Mouse (Mus musculus) CH12.LX (cell line): ENCODE results near the gene Fam172a. TPM values are rescaled to one million over a fixed set of nuclear protein-coding genes. Genes with fewer than 3 reads are reported as not detected.

Experiments
- DNase-seq: peaks from one replicate; pipeline ENCODE4 v3.0.0-alpha.2; 2013; ENCODE audit errors: extremely low read depth
- H3K27ac ChIP-seq: 2 replicates; pipeline ENCODE4 v1.5.1; 2012; ENCODE audit warnings: low read depth, mild to moderate bottlenecking, control low read depth, moderate library complexity; ENCODE audit not compliant: insufficient read depth
- H3K27me3 ChIP-seq: replicated peaks from 2 replicates; pipeline ENCODE3; 2012; ENCODE audit warnings: inconsistent platforms
- H3K36me3 ChIP-seq, 2 experiments: replicated peaks in 1 of 2; 2 replicates each; pipeline versions ENCODE3 to v1.6.1; 2012; ENCODE audit warnings: inconsistent platforms in 1 of 2, low read length in 1 of 2, mild to moderate bottlenecking in 1 of 2, mixed read lengths in 1 of 2, moderate library complexity in 1 of 2; ENCODE audit not compliant: control insufficient read depth in 1 of 2, insufficient read depth in 1 of 2
- H3K4me1 ChIP-seq, 2 experiments: 2 replicates each; pipeline ENCODE4 v1.6.1; 2012; ENCODE audit warnings: inconsistent platforms in 1 of 2, moderate library complexity in 1 of 2; ENCODE audit not compliant: insufficient read depth in 2 of 2, control insufficient read depth in 1 of 2
- H3K4me2 ChIP-seq: 2 replicates; pipeline ENCODE4 v1.6.1; 2012; ENCODE audit warnings: low read depth, mild to moderate bottlenecking, control low read depth; ENCODE audit not compliant: poor library complexity, insufficient read depth, severe bottlenecking
- H3K4me3 ChIP-seq, 3 experiments: fragments of 150-350 bp in 1 of 3; sonication (generic) in 1 of 3; replicated peaks in 1 of 3; 2 replicates each; pipeline versions ENCODE3 to v1.5.1; 2011 to 2012; ENCODE audit warnings: low read depth in 2 of 3, low read length in 2 of 3, mild to moderate bottlenecking in 2 of 3, moderate library complexity in 2 of 3, control low read depth in 1 of 3, improper control_type of control experiment in 1 of 3, inconsistent platforms in 1 of 3, mixed read lengths in 1 of 3; ENCODE audit not compliant: poor library complexity in 1 of 3
- H3K79me2 ChIP-seq: replicated peaks from 2 replicates; pipeline ENCODE4 v1.6.1; 2012; ENCODE audit warnings: mild to moderate bottlenecking, moderate library complexity; ENCODE audit not compliant: control insufficient read depth, poor library complexity, insufficient read depth, severe bottlenecking; ENCODE audit errors: extremely low read depth
- H3K9ac ChIP-seq: 2 replicates; pipeline ENCODE4 v1.6.1; 2012; ENCODE audit warnings: low read depth, mild to moderate bottlenecking, control low read depth, moderate library complexity; ENCODE audit not compliant: insufficient read depth
- H3K9me3 ChIP-seq: replicated peaks from 2 replicates; pipeline ENCODE3; 2012; ENCODE audit warnings: low read length, inconsistent platforms, mixed read lengths
- BHLHE40 ChIP-seq: IDR thresholded peaks from 2 replicates; pipeline ENCODE4 v1.6.1; 2011; ENCODE audit warnings: mild to moderate bottlenecking, low read depth, low read length, improper control_type of control experiment
- CHD1 ChIP-seq: IDR thresholded peaks from 2 replicates; pipeline ENCODE4 v1.6.1; 2012; ENCODE audit warnings: low read depth, low read length, improper control_type of control experiment, inconsistent platforms
- CHD2 ChIP-seq: IDR thresholded peaks from 2 replicates; pipeline ENCODE4 v1.6.1; 2011; ENCODE audit warnings: low read length, improper control_type of control experiment
- CTCF ChIP-seq, 2 experiments: IDR thresholded peaks in 1 of 2; conservative IDR thresholded peaks in 1 of 2; 2 replicates each; pipeline ENCODE4 v1.5.1; 2011 to 2012; ENCODE audit warnings: low read depth in 2 of 2, low read length in 2 of 2, improper control_type of control experiment in 1 of 2, inconsistent platforms in 1 of 2, mild to moderate bottlenecking in 1 of 2, moderate library complexity in 1 of 2
- E2F4 ChIP-seq: IDR thresholded peaks from 2 replicates; pipeline ENCODE4 v1.6.1; 2011; ENCODE audit warnings: low read depth, low read length, improper control_type of control experiment; ENCODE audit not compliant: insufficient replicate concordance
- ETS1 ChIP-seq: conservative IDR thresholded peaks from 2 replicates; pipeline ENCODE4 v1.6.1; 2012; ENCODE audit warnings: low read depth, mild to moderate bottlenecking, inconsistent platforms, low read length, improper control_type of control experiment, moderate library complexity
- GABPA ChIP-seq: IDR thresholded peaks from 2 replicates; pipeline ENCODE4 v1.6.1; 2012; ENCODE audit warnings: low read depth, low read length, improper control_type of control experiment, inconsistent platforms; ENCODE audit not compliant: insufficient replicate concordance
- IRF4 ChIP-seq: IDR thresholded peaks from 2 replicates; pipeline ENCODE4 v1.6.1; 2014; ENCODE audit warnings: low read depth, mild to moderate bottlenecking, inconsistent platforms, low read length, improper control_type of control experiment
- JUND ChIP-seq: conservative IDR thresholded peaks from 2 replicates; pipeline ENCODE4 v1.6.1; 2011; ENCODE audit warnings: low read depth, low read length, improper control_type of control experiment
- KAT2A ChIP-seq: IDR thresholded peaks from 2 replicates; pipeline ENCODE4 v1.6.1; 2012; ENCODE audit warnings: low read length, improper control_type of control experiment, inconsistent platforms; ENCODE audit not compliant: insufficient replicate concordance
- MAX ChIP-seq: IDR thresholded peaks from 2 replicates; pipeline ENCODE4 v1.6.1; 2011; ENCODE audit warnings: low read length, improper control_type of control experiment
- MAZ ChIP-seq: IDR thresholded peaks from 2 replicates; pipeline ENCODE4 v1.6.1; 2012; ENCODE audit warnings: low read depth, mild to moderate bottlenecking, inconsistent platforms, low read length, improper control_type of control experiment, moderate library complexity
- MXI1 ChIP-seq: IDR thresholded peaks from 2 replicates; pipeline ENCODE4 v1.6.1; 2011; ENCODE audit warnings: mild to moderate bottlenecking, low read depth, low read length, improper control_type of control experiment
- NELFE ChIP-seq: IDR thresholded peaks from 2 replicates; pipeline ENCODE4 v1.6.1; 2011; ENCODE audit warnings: low read depth, low read length, improper control_type of control experiment
- POLR2A ChIP-seq: IDR thresholded peaks from 2 replicates; pipeline ENCODE4 v1.6.1; 2011; ENCODE audit warnings: low read depth, mild to moderate bottlenecking, improper control_type of control experiment, low read length
- POLR2AphosphoS2 ChIP-seq: IDR thresholded peaks from 2 replicates; pipeline ENCODE4 v1.6.1; 2011; ENCODE audit warnings: low read depth, low read length, improper control_type of control experiment
- RAD21 ChIP-seq: IDR thresholded peaks from 2 replicates; pipeline ENCODE4 v1.6.1; 2011; ENCODE audit warnings: low read depth, mild to moderate bottlenecking, low read length, improper control_type of control experiment, moderate library complexity
- RCOR1 ChIP-seq: conservative IDR thresholded peaks from 2 replicates; pipeline ENCODE4 v1.6.1; 2012; ENCODE audit warnings: low read depth, mild to moderate bottlenecking, inconsistent platforms, low read length, improper control_type of control experiment
- SMC3 ChIP-seq: IDR thresholded peaks from 2 replicates; pipeline ENCODE4 v1.6.1; 2011; ENCODE audit warnings: low read depth, low read length, improper control_type of control experiment
- TCF12 ChIP-seq: IDR thresholded peaks from 2 replicates; pipeline ENCODE4 v1.6.1; 2014; ENCODE audit warnings: low read depth, mild to moderate bottlenecking, inconsistent platforms, low read length, improper control_type of control experiment
- UBTF ChIP-seq: IDR thresholded peaks from 2 replicates; pipeline ENCODE4 v1.6.1; 2012; ENCODE audit warnings: low read depth, mild to moderate bottlenecking, inconsistent platforms, low read length, improper control_type of control experiment, moderate library complexity
- USF1 ChIP-seq: IDR thresholded peaks from 2 replicates; pipeline ENCODE4 v1.6.1; 2014; ENCODE audit warnings: low read depth, mild to moderate bottlenecking, inconsistent platforms, low read length, improper control_type of control experiment
- USF2 ChIP-seq: conservative IDR thresholded peaks from 2 replicates; pipeline ENCODE4 v1.6.1; 2011; ENCODE audit warnings: low read depth, low read length, improper control_type of control experiment
- ZC3H11A ChIP-seq: IDR thresholded peaks from 2 replicates; pipeline ENCODE4 v1.6.1; 2012; ENCODE audit warnings: low read depth, mild to moderate bottlenecking, inconsistent platforms, low read length, improper control_type of control experiment
- ZKSCAN1 ChIP-seq: IDR thresholded peaks from 2 replicates; pipeline ENCODE4 v1.6.1; 2012; ENCODE audit warnings: low read depth, inconsistent platforms, low read length, improper control_type of control experiment, borderline replicate concordance
- ZMIZ1 ChIP-seq: IDR thresholded peaks from 2 replicates; pipeline ENCODE4 v1.6.1; 2012; ENCODE audit warnings: low read depth, mild to moderate bottlenecking, inconsistent platforms, low read length, improper control_type of control experiment
- ZNF384 ChIP-seq: IDR thresholded peaks from 2 replicates; pipeline ENCODE4 v1.6.1; 2012; ENCODE audit warnings: low read depth, low read length, improper control_type of control experiment, inconsistent platforms
- dilution Hi-C: fragments of 300-500 bp; cut with MboI; formaldehyde crosslinking; loops from 2 replicates; pipeline ENCODE4 v1.14.3; 2020; ENCODE audit warnings: low sequenced_read_pairs; ENCODE audit not compliant: extremely low pct_unique_long_range_greater_than_20kb, extremely low pct_ligation_motif_present
- in situ Hi-C: fragments of 300-500 bp; cut with MboI; formaldehyde crosslinking; loops from 3 replicates; pipeline ENCODE4 v1.14.3; 2019; ENCODE audit warnings: low sequenced_read_pairs, low pct_ligation_motif_present, low pct_unique_long_range_greater_than_20kb, mixed read lengths
- polyA plus RNA-seq: library from polyadenylated mRNA; unstranded; fragments of >175 nt; gene quantifications from 2 replicates; pipeline ENCODE4 v1.2.1, GENCODE M21; 2012; ENCODE audit warnings: low read depth; ENCODE audit not compliant: insufficient read length
- total RNA-seq, 2 experiments: library from RNA; depleted of rRNA; stranded (reverse); fragments of 300-350 nt in 1 of 2; fragments of >200 nt in 1 of 2; gene quantifications; 2 replicates each; pipeline ENCODE4 v1.2.3; 2012 to 2014

Gene Fam172a
- total and polyA plus RNA-seq, 3 experiments = 12.2 to 24.7 (median 16.9) TPM

DNA sequence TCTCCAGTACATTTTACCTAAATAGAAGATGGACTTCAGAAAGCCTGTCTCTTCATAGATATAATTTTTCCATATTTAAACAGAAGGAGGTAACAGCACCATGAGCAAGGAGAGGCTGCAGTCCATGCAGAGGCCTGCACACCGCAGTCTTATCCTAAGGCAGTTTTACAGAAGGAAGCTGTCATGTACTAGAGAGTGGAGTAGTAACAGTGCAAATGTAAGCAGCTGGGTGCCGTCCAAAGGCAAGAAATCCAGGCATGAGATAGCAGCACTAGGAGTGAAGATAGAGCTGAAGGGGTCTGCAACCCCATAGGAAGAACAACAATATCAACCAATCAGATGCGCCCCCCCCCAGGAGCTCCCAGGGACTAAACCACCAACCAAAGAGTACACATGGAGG is 403.0 kb downstream of the Fam172a start:
- Histone ChIP-seq H3K9me3 (no peaks in the 10 kb centered on the region), H3K36me3 (peaks cover 0 to 2% of the 10 kb centered on the region in 2 experiments), H3K9ac (no peak overlapping the region), H3K4me3 (no peak overlapping the region), H3K27me3 (no peaks in the 10 kb centered on the region), H3K4me2 (no peak overlapping the region), H3K79me2 (no peaks in the 10 kb centered on the region), H3K4me1 (peaks cover 0 to 6% of the 10 kb centered on the region in 2 experiments; a peak in 2 of 4 replicates), H3K27ac (no peak overlapping the region)
- dilution Hi-C loops = no loop called here
- TF ChIP-seq SMC3 (no peak), BHLHE40 (no peak), UBTF (no peak), RAD21 (no peak), ZKSCAN1 (no peak), KAT2A (no peak), USF2 (no peak), USF1 (no peak), NELFE (no peak), CHD2 (no peak), POLR2A (no peak), ZNF384 (no peak), ETS1 (no peak), MXI1 (no peak), ZMIZ1 (no peak), JUND (no peak), MAZ (no peak)
- DNase-seq = no peak
- in situ Hi-C loops = no loop called here

DNA sequence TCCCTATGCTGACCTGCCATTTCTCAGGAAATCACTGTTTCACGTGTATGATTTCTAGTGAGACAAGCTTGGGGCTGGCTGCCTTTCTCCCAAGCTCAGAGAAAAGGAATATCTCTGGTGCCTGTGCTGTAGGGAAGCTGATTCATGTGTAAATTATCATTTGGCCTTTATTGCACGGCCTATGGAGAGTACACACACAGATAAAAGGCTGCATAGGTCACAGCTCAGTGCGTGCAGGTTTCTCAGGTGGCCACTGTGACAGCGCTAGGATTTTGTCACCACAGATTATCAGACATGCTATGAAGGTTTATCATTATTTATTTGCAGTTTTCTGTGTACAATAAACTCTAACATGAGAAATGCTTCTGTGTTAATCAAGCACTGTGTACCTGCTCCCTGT is 408.8 kb downstream of the Fam172a start:
- in situ Hi-C loops = no loop called here
- H3K4me1 ChIP-seq = no peaks in the 10 kb centered on the region

More for the DNA sequence above, 408.8 kb downstream of the Fam172a start:
- Histone ChIP-seq H3K79me2 (no peaks in the 10 kb centered on the region), H3K4me2 (no peak overlapping the region), H3K27me3 (no peaks in the 10 kb centered on the region), H3K36me3 (peaks cover 0 to 8% of the 10 kb centered on the region in 2 experiments), H3K9me3 (no peaks in the 10 kb centered on the region), H3K4me3 (no peak overlapping the region)
- DNase-seq = no peak
- dilution Hi-C loops = no loop called here
- TF ChIP-seq RAD21 (no peak), CTCF (conservative IDR thresholded peaks at IDR 0.05 in 1 of 2, IDR thresholded peaks at IDR 0.05 in 1 of 2; ENCODE audit: low read depth in 2 of 2, low read length in 2 of 2) (no peak), NELFE (no peak), CHD1 (no peak), POLR2AphosphoS2 (no peak), RCOR1 (no peak), ZC3H11A (no peak), ZMIZ1 (no peak), MAZ (no peak), GABPA (no peak), MAX (no peak), E2F4 (no peak), CHD2 (no peak), UBTF (no peak), ZKSCAN1 (no peak), POLR2A (no peak), ETS1 (no peak), TCF12 (no peak), USF2 (no peak), IRF4 (no peak)
- TF ChIP-seq, all 38 proteins: peak for 0
- H3K27ac ChIP-seq = no peak overlapping the region
- H3K9ac ChIP-seq = no peak overlapping the region
